Mouse (Mus musculus) olfactory bulb, adult 2 months (tissue): ENCODE measurements around the gene Dnmt3a.

Experiments used
- CTCF ChIP-seq: fragments of 200-500 bp; IDR thresholded peaks from 2 replicates; pipeline ENCODE4 v1.5.1; 2012; ENCODE audit warnings: low read depth, mild to moderate bottlenecking, low read length, moderate library complexity; ENCODE audit not compliant: insufficient read depth
- POLR2A ChIP-seq: fragments of 200-500 bp; IDR thresholded peaks from 2 replicates; pipeline ENCODE4 v1.6.1; 2012; ENCODE audit warnings: mild to moderate bottlenecking, low read depth, low read length, moderate library complexity; ENCODE audit not compliant: insufficient read depth

GRCm38 (mm10) chr12:3764191-3764804 lies 41.5 kb upstream of the Dnmt3a start:
- TF ChIP-seq CTCF (no peak), POLR2A (no peak)
